Mouse (Mus musculus): Measurements from ENCODE around the gene Ccdc136. TPM values are rescaled to one million over a fixed set of nuclear protein-coding genes. Genes with fewer than 3 reads are reported as not detected.

Gene Ccdc136
- polyA plus RNA-seq, 1 experiment from 2014 or later = 29.5 TPM

- 11% methylated on average over 6 of the region's 6 CpGs for WGBS
- no peak overlapping the region; the same call in 1 of the 2 replicates for H3K27ac ChIP-seq (ENCODE audit: low read length)
- peak overlapping the region; percentile 63 for H3K4me3 ChIP-seq (ENCODE audit: low read depth, low read length)
- H3K9ac ChIP-seq (replicated peaks; ENCODE audit: low read depth, low read length) = no peak overlapping the region
- no peaks in the 10 kb centered on the region for H3K36me3 ChIP-seq (ENCODE audit: control insufficient read depth, insufficient read depth, low read length)
- no peak for ATAC-seq (ENCODE audit: insufficient number of reproducible peaks, insufficient read depth, low FRiP score, low read depth)
- H3K9me3 ChIP-seq (ENCODE audit: control insufficient read depth, low read depth, low read length) = no peaks in the 10 kb centered on the region
- H3K27me3 ChIP-seq (ENCODE audit: control insufficient read depth, insufficient read depth, low read length) = no peaks in the 10 kb centered on the region
- peak overlapping the region; percentile 89 for H3K4me2 ChIP-seq (replicated peaks; ENCODE audit: low read depth, low read length)
- peaks cover 10% of the 10 kb centered on the region for H3K4me1 ChIP-seq (ENCODE audit: control insufficient read depth, insufficient read depth, low read length)
These were observed 1.5 kb downstream of the Ccdc136 start for GRCm38 (mm10) chr6:29397575-29397974.

- H3K9me3 ChIP-seq (ENCODE audit: control insufficient read depth, low read depth, low read length) = no peaks in the 10 kb centered on the region
- H3K4me1 ChIP-seq (ENCODE audit: control insufficient read depth, insufficient read depth, low read length) = peaks cover 10% of the 10 kb centered on the region
- no peak overlapping the region for H3K27ac ChIP-seq (ENCODE audit: low read length)
- no peak overlapping the region for H3K4me3 ChIP-seq (ENCODE audit: low read depth, low read length)
- ATAC-seq (ENCODE audit: insufficient number of reproducible peaks, insufficient read depth, low FRiP score, low read depth) = no peak
- WGBS = 83% methylated on average over 4 of the region's 4 CpGs
- no peaks in the 10 kb centered on the region for H3K36me3 ChIP-seq (ENCODE audit: control insufficient read depth, insufficient read depth, low read length)
- H3K9ac ChIP-seq (replicated peaks; ENCODE audit: low read depth, low read length) = no peak overlapping the region
- no peaks in the 10 kb centered on the region for H3K27me3 ChIP-seq (ENCODE audit: control insufficient read depth, insufficient read depth, low read length)
- no peak overlapping the region for H3K4me2 ChIP-seq (replicated peaks; ENCODE audit: low read depth, low read length)
These were observed 3.7 kb downstream of the Ccdc136 start for GRCm38 (mm10) chr6:29399851-29400250.

GRCm38 (mm10) chr6:29402693-29403342 lies 6.7 kb downstream of the Ccdc136 start:
- no peak overlapping the region; the same call in 1 of the 2 replicates for H3K4me2 ChIP-seq (replicated peaks; ENCODE audit: low read depth, low read length)
- no peaks in the 10 kb centered on the region for H3K9me3 ChIP-seq (ENCODE audit: control insufficient read depth, low read depth, low read length)
- no peak overlapping the region; the same call in 1 of the 2 replicates for H3K4me3 ChIP-seq (ENCODE audit: low read depth, low read length)
- ATAC-seq (ENCODE audit: insufficient number of reproducible peaks, insufficient read depth, low FRiP score, low read depth) = 0 out of 2 replicates have a peak, but pooled peaks have one; percentile 23
- H3K9ac ChIP-seq (replicated peaks; ENCODE audit: low read depth, low read length) = no peak overlapping the region
- no peaks in the 10 kb centered on the region for H3K36me3 ChIP-seq (ENCODE audit: control insufficient read depth, insufficient read depth, low read length)
- 9% methylated on average over 34 of the region's 34 CpGs for WGBS
- H3K27me3 ChIP-seq (ENCODE audit: control insufficient read depth, insufficient read depth, low read length) = no peaks in the 10 kb centered on the region
- no peaks in the 10 kb centered on the region for H3K4me1 ChIP-seq (ENCODE audit: control insufficient read depth, insufficient read depth, low read length)
- H3K27ac ChIP-seq (ENCODE audit: low read length) = no peak overlapping the region

- H3K36me3 ChIP-seq (ENCODE audit: control insufficient read depth, insufficient read depth, low read length) = peaks cover 5% of the 10 kb centered on the region; the same call in 1 of the 2 replicates
- no peaks in the 10 kb centered on the region for H3K4me1 ChIP-seq (ENCODE audit: control insufficient read depth, insufficient read depth, low read length)
- H3K4me2 ChIP-seq (replicated peaks; ENCODE audit: low read depth, low read length) = no peak overlapping the region
- no peak for ATAC-seq (ENCODE audit: insufficient number of reproducible peaks, insufficient read depth, low FRiP score, low read depth)
- no peak overlapping the region for H3K27ac ChIP-seq (ENCODE audit: low read length)
- H3K4me3 ChIP-seq (ENCODE audit: low read depth, low read length) = no peak overlapping the region
- no peaks in the 10 kb centered on the region for H3K27me3 ChIP-seq (ENCODE audit: control insufficient read depth, insufficient read depth, low read length)
- no peak overlapping the region for H3K9ac ChIP-seq (replicated peaks; ENCODE audit: low read depth, low read length)
- no peaks in the 10 kb centered on the region for H3K9me3 ChIP-seq (ENCODE audit: control insufficient read depth, low read depth, low read length)
- WGBS = 79% methylated on average over 6 of the region's 6 CpGs
These were observed 10.3 kb downstream of the Ccdc136 start for GRCm38 (mm10) chr6:29406412-29406811.

- Histone ChIP-seq H3K36me3 (ENCODE audit: control insufficient read depth, insufficient read depth, low read length) (peaks cover 8% of the 10 kb centered on the region; the same call in 1 of the 2 replicates), H3K27ac (ENCODE audit: low read length) (no peak overlapping the region), H3K4me1 (ENCODE audit: control insufficient read depth, insufficient read depth, low read length) (no peaks in the 10 kb centered on the region), H3K27me3 (ENCODE audit: control insufficient read depth, insufficient read depth, low read length) (no peaks in the 10 kb centered on the region), H3K9ac (replicated peaks; ENCODE audit: low read depth, low read length) (no peak overlapping the region), H3K4me3 (ENCODE audit: low read depth, low read length) (no peak overlapping the region), H3K4me2 (replicated peaks; ENCODE audit: low read depth, low read length) (no peak overlapping the region), H3K9me3 (ENCODE audit: control insufficient read depth, low read depth, low read length) (no peaks in the 10 kb centered on the region)
- no peak for ATAC-seq (ENCODE audit: insufficient number of reproducible peaks, insufficient read depth, low FRiP score, low read depth)
- WGBS = 78% methylated on average over 9 of the region's 9 CpGs
These were observed 19.3 kb downstream of the Ccdc136 start for GRCm38 (mm10) chr6:29415446-29415845.

- no peak for ATAC-seq (ENCODE audit: insufficient number of reproducible peaks, insufficient read depth, low FRiP score, low read depth)
- H3K36me3 ChIP-seq (ENCODE audit: control insufficient read depth, insufficient read depth, low read length) = peaks cover 4% of the 10 kb centered on the region; the same call in 1 of the 2 replicates
- H3K4me3 ChIP-seq (ENCODE audit: low read depth, low read length) = no peak overlapping the region
- H3K4me2 ChIP-seq (replicated peaks; ENCODE audit: low read depth, low read length) = no peak overlapping the region
- no peak overlapping the region for H3K27ac ChIP-seq (ENCODE audit: low read length)
- H3K9me3 ChIP-seq (ENCODE audit: control insufficient read depth, low read depth, low read length) = no peaks in the 10 kb centered on the region
- H3K4me1 ChIP-seq (ENCODE audit: control insufficient read depth, insufficient read depth, low read length) = no peaks in the 10 kb centered on the region
- no peak overlapping the region for H3K9ac ChIP-seq (replicated peaks; ENCODE audit: low read depth, low read length)
- H3K27me3 ChIP-seq (ENCODE audit: control insufficient read depth, insufficient read depth, low read length) = no peaks in the 10 kb centered on the region
- 84% methylated on average over 2 of the region's 2 CpGs for WGBS
These were observed 24.5 kb downstream of the Ccdc136 start for GRCm38 (mm10) chr6:29420596-29420995.

- H3K4me1 ChIP-seq (ENCODE audit: control insufficient read depth, insufficient read depth, low read length) = no peaks in the 10 kb centered on the region
- H3K4me2 ChIP-seq (replicated peaks; ENCODE audit: low read depth, low read length) = no peak overlapping the region
- H3K36me3 ChIP-seq (ENCODE audit: control insufficient read depth, insufficient read depth, low read length) = no peaks in the 10 kb centered on the region
- H3K4me3 ChIP-seq (ENCODE audit: low read depth, low read length) = no peak overlapping the region
- no peaks in the 10 kb centered on the region for H3K9me3 ChIP-seq (ENCODE audit: control insufficient read depth, low read depth, low read length)
- H3K9ac ChIP-seq (replicated peaks; ENCODE audit: low read depth, low read length) = no peak overlapping the region
- no peak overlapping the region for H3K27ac ChIP-seq (ENCODE audit: low read length)
- 88% methylated on average over 8 of the region's 8 CpGs for WGBS
- no peak for ATAC-seq (ENCODE audit: insufficient number of reproducible peaks, insufficient read depth, low FRiP score, low read depth)
- no peaks in the 10 kb centered on the region for H3K27me3 ChIP-seq (ENCODE audit: control insufficient read depth, insufficient read depth, low read length)
These were observed 29.0 kb downstream of the Ccdc136 start for GRCm38 (mm10) chr6:29425118-29425517.

GRCm38 (mm10) chr6:29426331-29426730 lies 30.2 kb downstream of the Ccdc136 start:
- no peak for ATAC-seq (ENCODE audit: insufficient number of reproducible peaks, insufficient read depth, low FRiP score, low read depth)
- no peaks in the 10 kb centered on the region for H3K27me3 ChIP-seq (ENCODE audit: control insufficient read depth, insufficient read depth, low read length)
- no peaks in the 10 kb centered on the region for H3K9me3 ChIP-seq (ENCODE audit: control insufficient read depth, low read depth, low read length)
- no peak overlapping the region for H3K4me3 ChIP-seq (ENCODE audit: low read depth, low read length)
- no peaks in the 10 kb centered on the region for H3K36me3 ChIP-seq (ENCODE audit: control insufficient read depth, insufficient read depth, low read length)
- H3K4me1 ChIP-seq (ENCODE audit: control insufficient read depth, insufficient read depth, low read length) = no peaks in the 10 kb centered on the region
- no peak overlapping the region for H3K27ac ChIP-seq (ENCODE audit: low read length)
- H3K4me2 ChIP-seq (replicated peaks; ENCODE audit: low read depth, low read length) = no peak overlapping the region
- WGBS = 61% methylated on average over 6 of the region's 6 CpGs
- H3K9ac ChIP-seq (replicated peaks; ENCODE audit: low read depth, low read length) = no peak overlapping the region

- H3K4me2 ChIP-seq (replicated peaks; ENCODE audit: low read depth, low read length) = no peak overlapping the region
- no peak for ATAC-seq (ENCODE audit: insufficient number of reproducible peaks, insufficient read depth, low FRiP score, low read depth)
- H3K4me1 ChIP-seq (ENCODE audit: control insufficient read depth, insufficient read depth, low read length) = peaks cover 4% of the 10 kb centered on the region; the same call in 1 of the 2 replicates
- no peak overlapping the region for H3K9ac ChIP-seq (replicated peaks; ENCODE audit: low read depth, low read length)
- no peaks in the 10 kb centered on the region for H3K9me3 ChIP-seq (ENCODE audit: control insufficient read depth, low read depth, low read length)
- H3K27me3 ChIP-seq (ENCODE audit: control insufficient read depth, insufficient read depth, low read length) = no peaks in the 10 kb centered on the region
- H3K36me3 ChIP-seq (ENCODE audit: control insufficient read depth, insufficient read depth, low read length) = no peaks in the 10 kb centered on the region
- no peak overlapping the region for H3K27ac ChIP-seq (ENCODE audit: low read length)
- H3K4me3 ChIP-seq (ENCODE audit: low read depth, low read length) = no peak overlapping the region
- WGBS = 64% methylated on average over 4 of the region's 4 CpGs
These were observed 32.1 kb downstream of the Ccdc136 start for GRCm38 (mm10) chr6:29428171-29428570.
